Mouse (Mus musculus): ENCODE measurements around the gene Elavl3.

DNA sequence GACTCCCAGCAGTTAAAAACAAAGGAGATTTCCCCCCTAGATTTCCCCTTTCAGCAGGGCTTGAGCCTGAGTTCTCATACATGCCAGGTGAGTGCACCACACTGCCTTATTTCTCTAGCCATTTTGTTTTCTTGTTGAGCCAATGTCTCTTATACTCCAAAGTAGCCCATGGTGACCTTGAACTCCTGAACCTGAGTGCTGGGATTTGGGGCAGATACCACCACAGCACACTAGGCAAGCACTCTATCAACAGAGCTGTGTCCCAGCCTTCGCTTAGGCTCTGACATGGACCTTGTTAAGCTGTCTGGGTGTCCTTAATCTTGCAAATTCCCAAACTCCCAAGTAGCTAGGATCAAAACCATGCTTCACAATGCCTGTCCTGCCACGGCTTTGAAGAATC lies 10.0 kb downstream of the Elavl3 start:
- no peak for TF ChIP-seq CTCF (IDR thresholded peaks at IDR 0.05; ENCODE audit: extremely low read depth, insufficient read depth, low read length)
- TF ChIP-seq POLR2A (IDR thresholded peaks at IDR 0.05; ENCODE audit: extremely low read depth, insufficient read depth, low read length): no peak

Data from cortical plate, adult 2 months (tissue).